Mouse (Mus musculus) left cerebral cortex, postnatal 10 days (tissue): ENCODE results near the gene Plxna2. TPM values are rescaled to one million over a fixed set of nuclear protein-coding genes. Genes with fewer than 3 reads are reported as not detected.
A peak's percentile ranks its signal among the peaks of the same experiment; 100 is the strongest.

Experiments used
- DNase-seq, 2 experiments: peaks; one replicate each; pipeline ENCODE4 v3.0.0; 2021 to 2022; ENCODE audit warnings: low spot score in 2 of 2, mixed read lengths in 1 of 2; ENCODE audit errors: extremely low spot score in 1 of 2
- intact Hi-C: fragments of 180-260 bp; cut with DNase I; formaldehyde crosslinking; loops from one replicate; pipeline ENCODE4 v1.15.1; 2025
- total RNA-seq, 2 experiments: library from RNA; stranded (reverse); gene quantifications; 2 replicates each; pipeline ENCODE4 v1.2.3; 2021

Plxna2 gene
- total RNA-seq, 2 experiments from 2014 or later: 97.9 to 99.8 TPM

GRCm38 (mm10) chr1:194619353-194620244, 1.6 kb downstream of the Plxna2 start:
- peak; percentile 89 to 93 for DNase-seq
- intact Hi-C loops: loop anchor here (5.0 to 10.0 kb wide), 6 partner anchors 103 to 1035 kb away; no protein-coding TSS in a partner anchor

- peak in 1 of 2 experiments; percentile 75 for DNase-seq
- intact Hi-C loops: loop anchor here (5.0 to 10.0 kb wide), 4 partner anchors 102 to 344 kb away; no protein-coding TSS in a partner anchor
Observed at GRCm38 (mm10) chr1:194620245-194620991, 2.4 kb downstream of the Plxna2 start.

- intact Hi-C loops: loop anchor here (5.0 to 10.0 kb wide), 4 partner anchors 100 to 343 kb away; no protein-coding TSS in a partner anchor
- no peak for DNase-seq
Observed at GRCm38 (mm10) chr1:194622174-194622573, 4.2 kb downstream of the Plxna2 start.

GRCm38 (mm10) chr1:194622677-194623076, 4.7 kb downstream of the Plxna2 start:
- intact Hi-C loops: loop anchor here (5.0 to 10.0 kb wide), 4 partner anchors 100 to 342 kb away; no protein-coding TSS in a partner anchor
- no peak for DNase-seq

GRCm38 (mm10) chr1:194623641-194624040, 5.6 kb downstream of the Plxna2 start:
- intact Hi-C loops: loop anchor here (5.0 to 10.0 kb wide), 4 partner anchors 99 to 341 kb away; no protein-coding TSS in a partner anchor
- no peak for DNase-seq

GRCm38 (mm10) chr1:194624411-194624810, 6.4 kb downstream of the Plxna2 start:
- intact Hi-C loops: loop anchor here (5.0 to 10.0 kb wide), 4 partner anchors 98 to 340 kb away; no protein-coding TSS in a partner anchor
- DNase-seq: no peak

DNA sequence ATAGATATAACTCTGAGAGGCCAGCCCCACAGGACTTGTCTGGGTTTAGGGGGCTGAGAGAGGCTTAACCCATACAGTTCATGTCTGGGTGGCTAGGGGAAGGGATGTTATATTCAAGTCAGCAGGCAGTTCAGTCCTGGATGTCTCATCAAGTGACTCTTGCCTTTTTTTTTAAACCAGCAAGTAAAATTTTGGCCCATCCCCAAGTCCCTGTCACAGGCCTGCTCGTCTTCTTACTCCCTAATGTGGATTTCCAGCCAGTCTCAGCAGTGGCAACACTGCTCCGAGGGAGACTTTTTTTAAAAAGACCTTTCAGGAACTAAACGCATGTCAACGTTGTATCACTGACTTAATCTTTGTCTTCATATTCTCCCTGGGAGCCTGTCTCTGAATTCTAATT, 7.0 kb downstream of the Plxna2 start:
- intact Hi-C loops: loop anchor here (5.0 to 10.0 kb wide), 4 partner anchors 97 to 340 kb away; no protein-coding TSS in a partner anchor
- DNase-seq: no peak

GRCm38 (mm10) chr1:194626109-194626508, 8.1 kb downstream of the Plxna2 start:
- intact Hi-C loops: loop anchor here (10.0 kb wide), 2 partner anchors 189 to 339 kb away; no protein-coding TSS in a partner anchor

GRCm38 (mm10) chr1:194627286-194627685, 9.3 kb downstream of the Plxna2 start:
- intact Hi-C loops: loop anchor here (10.0 kb wide), 2 partner anchors 188 to 338 kb away; no protein-coding TSS in a partner anchor
- DNase-seq: no peak

More at GRCm38 (mm10) chr1:194626109-194626508, 8.1 kb downstream of the Plxna2 start:
- DNase-seq: no peak

GRCm38 (mm10) chr1:194629135-194629689, 11.2 kb downstream of the Plxna2 start:
- intact Hi-C loops: loop anchor here (10.0 kb wide), 2 partner anchors 186 to 336 kb away; no protein-coding TSS in a partner anchor

DNA sequence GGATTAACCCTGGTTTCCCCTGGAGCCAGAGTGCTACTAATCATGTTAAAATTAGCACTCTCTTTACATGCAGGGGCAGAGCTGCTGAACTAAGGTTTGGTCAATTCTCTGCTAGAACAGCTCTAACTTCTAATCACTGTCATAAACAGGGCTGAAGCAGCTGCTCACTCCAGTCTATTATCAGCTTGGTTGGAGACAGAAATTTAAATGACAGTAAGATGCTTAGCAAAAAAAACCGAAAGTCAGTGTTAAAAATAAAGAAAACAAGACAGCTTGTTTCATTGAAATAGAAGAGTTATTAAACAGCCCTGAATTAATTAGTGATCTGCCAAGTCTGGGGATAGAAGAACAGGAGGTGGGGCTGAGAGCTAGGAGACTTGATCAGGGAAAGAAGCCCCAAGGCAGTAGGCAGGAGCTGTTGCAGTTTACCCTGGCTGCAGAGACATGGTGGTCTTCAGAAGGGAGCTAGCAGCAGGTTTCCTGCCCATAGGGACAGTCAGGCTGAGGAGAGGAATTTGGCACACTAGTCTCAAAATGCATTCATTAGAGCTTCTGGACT, 12.6 kb downstream of the Plxna2 start:
- intact Hi-C loops: no loop called here
- no peak for DNase-seq

More at GRCm38 (mm10) chr1:194629135-194629689, 11.2 kb downstream of the Plxna2 start:
- no peak for DNase-seq

DNA sequence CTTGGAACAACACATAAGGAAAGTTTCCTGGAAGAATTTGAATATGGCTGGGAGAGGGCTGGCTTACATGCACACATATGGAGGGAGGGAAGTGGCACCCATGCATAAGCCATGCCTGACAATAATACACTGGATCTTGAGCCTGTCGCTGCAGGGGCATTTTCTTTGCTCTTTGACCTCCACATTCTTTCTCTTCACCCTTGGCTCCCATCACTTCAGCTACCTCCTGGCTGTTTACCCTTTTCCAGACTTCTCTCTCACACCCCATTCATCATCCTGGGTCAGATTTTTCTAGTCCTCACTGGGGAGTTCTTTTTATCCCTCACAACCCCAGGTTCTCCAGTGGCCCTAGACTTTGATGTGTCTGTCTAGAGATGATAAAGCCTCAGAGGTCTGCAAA, 13.6 kb downstream of the Plxna2 start:
- intact Hi-C loops: no loop called here
- no peak for DNase-seq

DNA sequence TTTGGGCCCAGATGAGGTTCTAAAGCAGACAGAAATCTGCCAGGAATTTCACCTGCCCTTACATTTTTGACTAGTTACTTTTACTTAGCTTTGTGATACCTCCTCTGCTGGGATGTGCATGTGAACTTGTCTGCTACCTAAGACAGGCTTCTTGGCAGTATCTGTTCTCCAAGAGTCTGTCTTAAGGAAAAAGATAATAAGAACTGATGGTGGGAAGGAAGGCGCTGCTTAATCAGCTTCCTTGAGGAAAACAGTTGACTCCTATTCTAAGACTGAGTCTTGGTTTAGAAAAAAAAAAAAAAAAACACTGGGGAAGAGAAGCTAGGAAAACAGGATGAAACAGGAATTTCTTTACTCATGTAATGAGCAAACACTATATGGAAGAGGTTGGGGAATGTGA, 14.0 kb downstream of the Plxna2 start:
- intact Hi-C loops: no loop called here
- DNase-seq: no peak

DNA sequence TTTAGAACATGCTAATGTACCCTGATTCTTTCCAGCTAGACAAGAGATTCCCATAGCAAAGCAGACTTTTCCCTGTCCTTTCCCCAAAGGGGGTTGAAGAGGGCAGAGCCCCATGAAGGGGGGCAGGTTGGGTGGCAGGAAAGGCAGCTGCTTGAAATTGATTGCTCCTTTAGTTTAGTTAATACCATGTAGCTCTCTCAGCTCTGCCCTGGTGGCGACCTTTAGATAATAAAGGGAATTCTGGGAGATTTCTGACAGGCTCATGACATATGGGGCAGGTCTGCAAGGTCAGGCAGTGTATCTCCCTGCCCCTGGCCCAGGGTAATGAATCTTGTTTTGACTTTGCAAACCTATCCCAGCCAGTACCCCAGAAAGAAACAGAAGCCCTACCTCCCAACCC, 17.4 kb downstream of the Plxna2 start:
- no peak for DNase-seq
- intact Hi-C loops: no loop called here

- intact Hi-C loops: no loop called here
- no peak for DNase-seq
Observed at GRCm38 (mm10) chr1:194635942-194636341, 17.9 kb downstream of the Plxna2 start.

GRCm38 (mm10) chr1:194637391-194638304, 19.6 kb downstream of the Plxna2 start:
- intact Hi-C loops: no loop called here
- DNase-seq: no peak

DNA sequence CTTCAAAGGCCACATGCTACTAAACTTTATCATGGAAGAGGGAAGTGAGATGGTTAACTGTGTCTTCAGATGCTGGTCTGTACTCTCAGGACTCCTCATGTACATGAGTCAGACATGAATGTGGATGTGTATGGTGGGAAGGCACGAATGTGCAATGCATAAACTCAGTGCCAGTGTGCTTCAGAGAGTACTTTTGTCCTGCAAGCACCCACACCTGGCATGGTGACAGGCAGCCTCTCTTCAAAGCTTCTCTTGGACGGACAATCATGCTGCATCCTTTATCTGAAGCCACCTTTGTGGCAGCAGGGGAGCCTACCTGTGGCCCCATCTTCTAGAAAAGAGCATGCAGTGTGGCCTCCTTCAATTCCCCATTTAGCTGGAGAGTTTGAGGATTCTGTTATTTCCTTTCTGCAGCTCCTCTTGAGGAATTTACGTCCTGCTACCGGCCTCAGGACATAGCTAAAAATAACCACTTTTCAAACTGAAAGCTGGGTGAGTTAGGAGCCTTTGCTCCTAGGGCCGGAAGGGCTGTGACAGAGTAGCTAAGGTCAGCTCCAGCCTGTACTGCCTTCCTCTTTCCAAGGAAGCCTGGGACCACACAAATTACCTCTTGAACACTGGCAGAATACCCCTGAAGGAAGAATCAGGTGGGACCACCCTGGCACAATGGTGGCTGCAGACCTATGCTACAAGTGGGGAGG, 23.7 kb downstream of the Plxna2 start:
- no peak for DNase-seq
- intact Hi-C loops: no loop called here
